Mouse (Mus musculus) hindbrain, embryonic 11.5 days (tissue): ENCODE measurements around the gene Vps9d1. TPM values are rescaled to one million over a fixed set of nuclear protein-coding genes. Genes with fewer than 3 reads are reported as not detected.
"Not testable (repeated sequence)": the region's sequence is repeated elsewhere in the genome, so short reads cannot be mapped to it uniquely, and the experiment has no call there.

Source experiments
- ATAC-seq: fragments of 200-750 bp; cut with Nextera tagmentation; 2 replicates; pipeline ENCODE4 v1.8.0; 2017; ENCODE audit warnings: mild to moderate bottlenecking, moderate TSS enrichment, moderate library complexity; ENCODE audit not compliant: low FRiP score
- DNase-seq: peaks from one replicate; pipeline ENCODE4 v3.0.0-alpha.2; 2015; ENCODE audit warnings: low spot score
- H3K27ac ChIP-seq: fragments of 300-500 bp; sonication (generic); 2 replicates; pipeline ENCODE4 v1.5.1; 2014; ENCODE audit warnings: mild to moderate bottlenecking, low read depth, low read length
- H3K27me3 ChIP-seq: fragments of 300-500 bp; sonication (generic); 2 replicates; pipeline ENCODE4 v1.6.1; 2014; ENCODE audit warnings: mild to moderate bottlenecking, low read length, moderate library complexity, mixed read lengths; ENCODE audit not compliant: control insufficient read depth, insufficient read depth
- H3K36me3 ChIP-seq: fragments of 300-500 bp; sonication (generic); 2 replicates; pipeline ENCODE4 v1.6.1; 2014; ENCODE audit warnings: mild to moderate bottlenecking, low read length, moderate library complexity, mixed read lengths; ENCODE audit not compliant: control insufficient read depth, insufficient read depth
- H3K4me1 ChIP-seq: fragments of 300-500 bp; sonication (generic); replicated peaks from 2 replicates; pipeline ENCODE4 v1.6.1; 2014; ENCODE audit warnings: low read length, mixed read lengths; ENCODE audit not compliant: control insufficient read depth, insufficient read depth
- H3K4me2 ChIP-seq: fragments of 300-500 bp; sonication (generic); replicated peaks from 2 replicates; pipeline ENCODE4 v1.6.1; 2014; ENCODE audit warnings: mild to moderate bottlenecking, low read depth, low read length
- H3K4me3 ChIP-seq: fragments of 300-500 bp; sonication (generic); 2 replicates; pipeline ENCODE4 v1.5.1; 2014; ENCODE audit warnings: low read depth, low read length
- H3K9ac ChIP-seq: fragments of 300-500 bp; sonication (generic); 2 replicates; pipeline ENCODE4 v1.6.1; 2014; ENCODE audit warnings: low read depth, low read length
- H3K9me3 ChIP-seq: fragments of 300-500 bp; sonication (generic); 2 replicates; pipeline ENCODE4 v1.6.1; 2016; ENCODE audit warnings: low read length; ENCODE audit not compliant: control insufficient read depth
- WGBS: fragments of 180-500 bp; shearing (Covaris S2); extraction: QIAGEN DNeasy Blood & Tissue Kit; methylation state at CpG from one replicate; pipeline ENCODE4 v1.1.7; 2014; 5-methylcytosine and 5-hydroxymethylcytosine counted together
- polyA plus RNA-seq: library from polyadenylated mRNA; unstranded; fragments of >200 nt; fragmentation: Nextera tagmentation; extraction: Ambion mirVana; gene quantifications from 2 replicates; pipeline ENCODE4 v1.2.1, GENCODE M21; 2014

Vps9d1 gene
- polyA plus RNA-seq, 1 experiment from 2014 or later: 28.0 TPM

DNA sequence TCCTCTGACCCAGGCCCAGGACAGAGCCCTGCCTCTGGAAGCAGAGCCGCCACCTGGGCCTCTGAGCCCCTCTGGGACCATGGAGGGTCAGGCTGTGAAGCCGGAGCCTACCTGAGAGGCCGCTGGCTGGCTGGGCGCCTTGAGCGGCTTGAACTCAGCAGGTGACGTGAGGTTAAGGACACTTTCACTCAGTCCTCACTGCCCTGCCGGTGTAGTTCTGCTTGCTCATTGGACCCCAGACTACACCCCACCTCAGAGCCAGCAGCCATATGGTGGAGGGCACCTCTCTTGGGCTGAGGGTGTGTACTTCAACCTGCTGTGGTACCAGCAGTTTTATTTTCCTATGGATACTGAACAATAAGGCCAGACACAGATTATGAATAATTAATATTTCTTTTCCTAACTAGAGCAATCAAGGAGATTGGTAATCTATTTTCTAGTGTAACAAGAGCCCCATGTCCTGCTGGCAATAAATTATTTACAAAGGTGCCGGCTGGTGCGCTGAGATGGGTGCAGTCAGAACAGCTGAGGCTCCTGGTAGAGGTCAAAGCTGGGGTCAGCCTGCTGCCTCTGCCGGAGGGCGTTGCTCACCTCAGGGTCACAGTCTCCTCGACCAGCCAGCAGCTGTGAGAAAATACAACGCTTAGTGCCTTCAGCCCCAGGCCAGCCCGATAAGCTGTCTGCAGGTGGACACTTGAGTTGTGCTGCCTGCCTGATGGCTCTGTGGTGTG lies 13.9 kb upstream of the Vps9d1 start:
- H3K4me2 ChIP-seq: no peak overlapping the region
- H3K27ac ChIP-seq: peak overlapping the region; percentile 62
- no peaks in the 10 kb centered on the region for H3K27me3 ChIP-seq
- no peak overlapping the region for H3K9ac ChIP-seq
- ATAC-seq (peak; percentile 65), DNase-seq (peak; percentile 33)
- no peaks in the 10 kb centered on the region for H3K9me3 ChIP-seq
- 79% methylated on average over 14 of the region's 14 CpGs for WGBS
- H3K4me1 ChIP-seq: no peaks in the 10 kb centered on the region
- H3K36me3 ChIP-seq: peaks cover 15% of the 10 kb centered on the region
- H3K4me3 ChIP-seq: no peak overlapping the region

DNA sequence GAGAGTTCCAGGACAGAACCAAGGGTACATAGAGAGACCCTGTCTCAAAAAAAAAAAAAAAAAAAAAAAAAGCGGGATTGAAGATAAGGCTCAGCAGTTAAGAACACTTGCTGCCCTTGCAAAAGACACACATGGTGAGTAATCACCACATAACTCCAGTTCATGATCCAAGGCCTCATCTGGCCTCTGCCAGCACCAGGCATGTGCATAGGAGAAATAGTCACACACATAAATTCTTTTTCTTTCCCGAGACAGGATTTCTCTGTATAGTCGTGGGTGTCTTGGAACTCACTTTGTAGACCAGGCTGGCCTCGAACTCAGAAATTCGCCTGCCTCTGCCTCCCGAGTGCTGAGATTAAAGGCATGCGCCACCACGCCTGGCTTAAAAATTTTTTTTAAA lies 3.4 kb upstream of the Vps9d1 start:
- H3K4me1 ChIP-seq: peaks cover 11% of the 10 kb centered on the region
- H3K4me3 ChIP-seq, H3K9ac ChIP-seq, H3K27ac ChIP-seq, ATAC-seq, H3K9me3 ChIP-seq, H3K4me2 ChIP-seq, DNase-seq, H3K27me3 ChIP-seq, H3K36me3 ChIP-seq: not testable (repeated sequence)
- 94% methylated on average over 8 of the region's 8 CpGs for WGBS

DNA sequence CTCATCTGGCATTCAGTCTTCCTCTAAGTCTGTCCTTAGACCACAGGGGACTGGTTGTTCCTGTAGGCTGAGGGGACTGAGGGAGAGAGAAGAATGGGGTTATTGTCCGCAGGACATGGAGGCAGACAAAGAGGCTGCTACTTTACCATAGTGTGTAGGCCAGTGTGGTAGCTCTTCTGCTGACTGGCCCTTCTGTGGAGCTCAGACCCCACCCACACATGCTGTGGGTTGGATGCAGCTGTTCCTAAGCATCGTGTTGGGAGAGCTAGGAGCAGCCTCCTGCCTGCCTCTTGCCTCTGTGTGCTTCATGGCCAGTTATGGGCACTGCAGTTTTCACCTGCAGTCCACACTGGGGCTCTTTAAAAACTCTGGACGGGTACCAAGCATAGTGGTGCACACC lies 3.0 kb upstream of the Vps9d1 start:
- no peak for ATAC-seq
- H3K27ac ChIP-seq: no peak overlapping the region
- no peak overlapping the region for H3K4me3 ChIP-seq

DNA sequence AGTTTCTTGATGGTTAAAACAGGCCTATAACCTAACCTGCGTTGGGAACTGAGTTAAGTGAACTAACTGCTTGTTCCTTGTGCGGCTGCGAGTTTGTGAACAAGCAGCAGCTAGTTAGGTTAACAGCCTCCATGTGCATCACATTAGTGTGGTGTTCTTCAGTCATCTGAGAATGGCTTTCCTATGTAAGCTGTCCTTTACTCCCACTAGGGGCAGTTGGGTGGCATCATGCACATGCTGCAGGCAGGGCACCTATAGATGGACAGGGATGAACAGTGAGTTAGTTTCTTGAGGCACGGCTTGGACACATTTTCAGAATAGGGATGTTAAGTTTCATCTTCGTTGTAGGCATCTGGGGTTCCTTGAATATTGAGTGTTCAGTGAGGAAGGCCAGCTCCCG lies 1.0 kb upstream of the Vps9d1 start:
- Histone ChIP-seq H3K4me1 (peaks cover 11% of the 10 kb centered on the region), H3K9ac (peak overlapping the region; percentile 98), H3K4me3 (peak overlapping the region; percentile 96), H3K4me2 (peak overlapping the region; percentile 97), H3K9me3 (no peaks in the 10 kb centered on the region), H3K36me3 (0 out of 2 replicates have a peak, but pooled peaks cover 2% of the 10 kb centered on the region), H3K27ac (no peak overlapping the region), H3K27me3 (no peaks in the 10 kb centered on the region)
- DNase-seq (no peak), ATAC-seq (no peak)
- WGBS: 68% methylated on average over 6 of the region's 6 CpGs

More for the DNA sequence above, 3.0 kb upstream of the Vps9d1 start:
- H3K4me2 ChIP-seq: no peak overlapping the region
- H3K9ac ChIP-seq: no peak overlapping the region
- H3K4me1 ChIP-seq: peaks cover 11% of the 10 kb centered on the region
- H3K27me3 ChIP-seq: no peaks in the 10 kb centered on the region
- no peaks in the 10 kb centered on the region for H3K9me3 ChIP-seq
- WGBS: 62% methylated on average over 3 of the region's 3 CpGs
- DNase-seq: no peak
- 0 out of 2 replicates have a peak, but pooled peaks cover 2% of the 10 kb centered on the region for H3K36me3 ChIP-seq

DNA sequence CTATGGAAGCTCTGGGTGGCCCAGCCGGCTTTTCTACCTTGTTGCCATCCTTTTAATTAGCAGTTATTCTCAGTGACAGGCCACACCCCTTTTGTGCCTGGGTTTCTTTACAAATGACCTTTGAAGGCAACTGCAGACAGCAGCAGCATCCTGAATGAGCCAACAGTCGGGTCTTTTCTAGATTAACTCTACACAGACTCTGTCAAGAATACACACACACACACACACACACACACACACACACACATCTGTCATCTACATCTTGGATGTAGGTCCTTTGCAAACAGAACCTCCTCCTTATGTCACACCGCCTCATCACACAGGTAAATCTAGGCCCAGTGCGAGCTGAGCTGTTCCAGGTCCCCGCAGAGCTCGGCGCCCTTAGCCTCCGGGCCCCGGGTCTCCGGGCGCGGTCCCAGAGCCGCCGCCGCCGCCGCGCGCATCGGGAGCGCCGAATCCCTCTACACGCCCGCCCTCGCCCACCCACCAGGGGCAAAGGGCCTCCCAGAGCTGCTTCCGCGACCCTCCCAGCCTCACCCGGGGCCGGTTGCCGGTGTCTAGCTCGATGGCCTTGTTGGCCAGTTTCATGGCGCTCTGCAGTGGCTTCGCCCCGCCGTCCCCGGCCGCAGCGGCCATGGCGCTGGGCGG lies 573 bp downstream of the Vps9d1 start:
- Histone ChIP-seq H3K4me2 (peak overlapping the region; percentile 97), H3K27me3 (no peaks in the 10 kb centered on the region), H3K36me3 (0 out of 2 replicates have a peak, but pooled peaks cover 2% of the 10 kb centered on the region), H3K4me1 (peaks cover 11% of the 10 kb centered on the region), H3K9ac (peak overlapping the region; percentile 98), H3K9me3 (no peaks in the 10 kb centered on the region), H3K27ac (peak overlapping the region; percentile 85), H3K4me3 (peak overlapping the region; percentile 96)
- DNase-seq: no peak
- under 1% methylated on average over 23 of the region's 40 CpGs for WGBS
- no peak; the same call in none of the 2 replicates for ATAC-seq

DNA sequence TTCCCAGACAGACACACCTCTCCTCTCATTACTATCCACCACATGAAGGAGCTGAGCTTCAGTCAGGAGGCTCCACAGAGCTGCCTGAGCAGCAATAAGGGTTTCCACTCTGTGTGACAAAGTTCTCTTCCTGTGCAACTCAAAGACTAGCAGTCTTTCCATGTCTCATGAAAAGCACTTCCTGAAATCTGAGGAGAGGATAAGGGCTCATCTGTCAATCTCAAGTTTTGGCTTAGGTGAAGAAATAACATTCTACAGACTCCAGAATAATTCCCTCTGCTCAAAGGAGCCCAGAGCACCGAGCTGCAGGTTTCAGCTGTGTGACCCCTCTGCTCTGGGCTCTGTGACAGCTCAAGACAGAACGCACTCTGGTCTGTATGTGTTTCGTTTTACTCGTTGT lies 1.2 kb downstream of the Vps9d1 start:
- H3K4me1 ChIP-seq: peaks cover 11% of the 10 kb centered on the region
- no peaks in the 10 kb centered on the region for H3K9me3 ChIP-seq
- 74% methylated on average over 4 of the region's 4 CpGs for WGBS
- H3K36me3 ChIP-seq: 0 out of 2 replicates have a peak, but pooled peaks cover 2% of the 10 kb centered on the region
- ATAC-seq: no peak
- no peak overlapping the region for H3K27ac ChIP-seq
- H3K4me3 ChIP-seq: peak overlapping the region; percentile 96
- no peak for DNase-seq
- H3K4me2 ChIP-seq: peak overlapping the region; percentile 97; the same call in 1 of the 2 replicates
- H3K27me3 ChIP-seq: no peaks in the 10 kb centered on the region
- H3K9ac ChIP-seq: peak overlapping the region; percentile 98; the same call in 1 of the 2 replicates

DNA sequence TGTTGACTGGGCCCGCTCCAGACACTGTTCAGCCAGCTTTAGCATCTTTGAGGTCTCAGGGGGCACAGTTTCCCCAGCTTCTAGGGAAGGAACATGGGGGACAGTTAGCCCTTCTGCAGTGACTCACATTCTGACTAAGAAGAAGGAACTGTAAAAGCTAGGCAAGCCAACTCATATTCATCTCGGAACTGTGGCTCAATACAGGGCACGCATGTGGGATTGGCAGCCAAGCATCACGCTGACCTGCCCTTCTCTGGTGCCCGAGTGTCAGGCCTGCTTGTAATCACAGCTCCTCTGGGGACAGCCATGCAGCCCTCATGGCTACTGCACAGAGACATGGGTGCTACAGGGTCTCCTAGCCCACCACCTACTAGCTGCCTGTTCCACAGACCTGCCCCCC lies 3.2 kb downstream of the Vps9d1 start:
- H3K27me3 ChIP-seq: no peaks in the 10 kb centered on the region
- no peaks in the 10 kb centered on the region for H3K9me3 ChIP-seq
- no peak overlapping the region for H3K4me3 ChIP-seq
- no peak overlapping the region for H3K27ac ChIP-seq
- peaks cover 11% of the 10 kb centered on the region for H3K4me1 ChIP-seq
- ATAC-seq (no peak), DNase-seq (no peak)
- no peak overlapping the region for H3K4me2 ChIP-seq
- WGBS: 93% methylated on average over 5 of the region's 5 CpGs
- H3K36me3 ChIP-seq: 0 out of 2 replicates have a peak, but pooled peaks cover 4% of the 10 kb centered on the region
- no peak overlapping the region for H3K9ac ChIP-seq

DNA sequence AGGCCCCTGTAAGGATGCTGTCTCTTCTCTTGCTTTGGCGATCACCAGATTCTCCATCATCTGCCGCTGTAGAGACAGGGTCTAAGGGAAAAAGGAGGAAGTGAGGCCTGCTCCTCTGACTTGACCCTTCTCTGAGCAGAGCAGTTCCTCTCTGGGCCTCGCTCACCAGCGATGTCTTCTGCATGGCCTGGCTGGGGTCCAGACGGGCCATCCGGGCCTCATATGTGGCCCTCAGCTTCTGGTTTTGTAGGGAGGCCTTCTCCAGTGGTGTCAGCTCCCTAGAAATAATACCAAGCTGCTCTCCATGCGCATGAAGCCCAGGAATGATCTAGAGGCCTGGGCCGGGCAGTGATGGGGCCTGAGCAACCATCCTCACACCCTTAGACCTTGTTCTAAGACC lies 5.6 kb downstream of the Vps9d1 start:
- DNase-seq (no peak), ATAC-seq (no peak)
- Histone ChIP-seq H3K27ac (no peak overlapping the region), H3K9me3 (no peaks in the 10 kb centered on the region), H3K36me3 (peaks cover 10% of the 10 kb centered on the region; the same call in 1 of the 2 replicates), H3K4me2 (no peak overlapping the region), H3K4me1 (no peaks in the 10 kb centered on the region; the same call in 1 of the 2 replicates), H3K27me3 (no peaks in the 10 kb centered on the region), H3K4me3 (no peak overlapping the region), H3K9ac (no peak overlapping the region)
- WGBS: 94% methylated on average over 8 of the region's 8 CpGs
